Mouse (Mus musculus) stomach, postnatal 0 days (tissue): ENCODE measurements around the gene Ankrd6. TPM values are rescaled to one million over a fixed set of nuclear protein-coding genes. Genes with fewer than 3 reads are reported as not detected.

Source experiments
- ATAC-seq: fragments of 200-750 bp; cut with Nextera tagmentation; 2 replicates; pipeline ENCODE4 v1.8.0; 2017; ENCODE audit not compliant: low FRiP score, low TSS enrichment
- DNase-seq: peaks from one replicate; pipeline ENCODE4 v3.0.0-alpha.2; 2016; ENCODE audit warnings: low spot score
- H3K27ac ChIP-seq: fragments of 300-500 bp; sonication (generic); replicated peaks from 2 replicates; pipeline ENCODE4 v1.5.1; 2014; ENCODE audit warnings: mild to moderate bottlenecking, control low read depth
- H3K27me3 ChIP-seq: fragments of 300-500 bp; sonication (generic); 2 replicates; pipeline ENCODE4 v1.6.1; 2014; ENCODE audit warnings: low read length; ENCODE audit not compliant: control insufficient read depth, insufficient read depth
- H3K36me3 ChIP-seq: fragments of 300-500 bp; sonication (generic); 2 replicates; pipeline ENCODE4 v1.6.1; 2014; ENCODE audit warnings: low read length, mixed read lengths; ENCODE audit not compliant: control insufficient read depth, insufficient read depth
- H3K4me1 ChIP-seq: fragments of 300-500 bp; sonication (generic); replicated peaks from 2 replicates; pipeline ENCODE4 v1.6.1; 2014; ENCODE audit warnings: antibody characterized with exemption; ENCODE audit not compliant: control insufficient read depth, insufficient read depth
- H3K4me2 ChIP-seq: fragments of 300-500 bp; sonication (generic); replicated peaks from 2 replicates; pipeline ENCODE4 v1.6.1; 2014; ENCODE audit warnings: low read depth, mild to moderate bottlenecking, control low read depth, moderate library complexity
- H3K4me3 ChIP-seq: fragments of 300-500 bp; sonication (generic); 2 replicates; pipeline ENCODE4 v1.5.1; 2014; ENCODE audit warnings: low read depth, low read length, control low read depth
- H3K9ac ChIP-seq: fragments of 300-500 bp; sonication (generic); 2 replicates; pipeline ENCODE4 v1.6.1; 2014; ENCODE audit warnings: mild to moderate bottlenecking, low read length, control low read depth, mixed read lengths
- H3K9me3 ChIP-seq: fragments of 300-500 bp; sonication (generic); 2 replicates; pipeline ENCODE4 v1.6.1; 2016; ENCODE audit warnings: low read length; ENCODE audit not compliant: control insufficient read depth
- CTCF ChIP-seq: IDR thresholded peaks from 2 replicates; pipeline ENCODE4 v1.5.1; 2016; ENCODE audit warnings: antibody characterized with exemption, low read depth, mild to moderate bottlenecking, moderate library complexity
- EP300 ChIP-seq: optimal IDR thresholded peaks from 2 replicates; pipeline ENCODE3; 2016; ENCODE audit warnings: antibody characterized with exemption
- WGBS: fragments of 180-500 bp; shearing (Covaris S2); extraction: QIAGEN DNeasy Blood & Tissue Kit; methylation state at CpG from one replicate; pipeline ENCODE4 v1.1.7; 2014; 5-methylcytosine and 5-hydroxymethylcytosine counted together
- polyA plus RNA-seq: library from polyadenylated mRNA; unstranded; fragments of >200 nt; fragmentation: Nextera tagmentation; extraction: Ambion mirVana; gene quantifications from 2 replicates; pipeline ENCODE4 v1.2.1, GENCODE M21; 2015

Gene Ankrd6
- polyA plus RNA-seq, 1 experiment from 2014 or later: 2.2 TPM

DNA sequence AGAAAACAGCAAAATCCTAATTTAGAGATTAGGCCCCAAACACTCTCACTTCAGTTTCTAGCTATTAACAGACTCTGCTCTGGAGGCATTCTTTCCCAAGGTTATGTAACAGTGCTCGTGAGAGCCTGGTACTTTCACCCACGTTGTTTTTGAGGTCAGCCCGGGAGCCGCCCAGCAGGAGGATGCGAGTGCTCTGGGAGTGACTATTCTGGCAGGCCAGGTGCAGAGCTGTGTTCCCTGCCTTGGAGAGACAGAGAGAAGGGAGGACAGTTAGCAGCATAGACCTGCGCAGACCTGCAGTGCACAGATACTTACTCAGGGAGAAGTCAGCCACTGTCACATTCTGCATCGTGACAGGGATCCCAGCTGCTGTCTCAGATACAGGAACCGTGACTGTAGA, 126.4 kb downstream of the Ankrd6 start:
- Histone ChIP-seq H3K36me3 (no peaks in the 10 kb centered on the region), H3K4me3 (no peak overlapping the region), H3K27ac (no peak overlapping the region), H3K9me3 (no peaks in the 10 kb centered on the region), H3K27me3 (no peaks in the 10 kb centered on the region), H3K4me2 (no peak overlapping the region), H3K4me1 (no peaks in the 10 kb centered on the region), H3K9ac (no peak overlapping the region)
- no peak for TF ChIP-seq EP300
- no peak for TF ChIP-seq CTCF
- DNase-seq (no peak), ATAC-seq (no peak)
- 64% methylated on average over 8 of the region's 8 CpGs for WGBS

DNA sequence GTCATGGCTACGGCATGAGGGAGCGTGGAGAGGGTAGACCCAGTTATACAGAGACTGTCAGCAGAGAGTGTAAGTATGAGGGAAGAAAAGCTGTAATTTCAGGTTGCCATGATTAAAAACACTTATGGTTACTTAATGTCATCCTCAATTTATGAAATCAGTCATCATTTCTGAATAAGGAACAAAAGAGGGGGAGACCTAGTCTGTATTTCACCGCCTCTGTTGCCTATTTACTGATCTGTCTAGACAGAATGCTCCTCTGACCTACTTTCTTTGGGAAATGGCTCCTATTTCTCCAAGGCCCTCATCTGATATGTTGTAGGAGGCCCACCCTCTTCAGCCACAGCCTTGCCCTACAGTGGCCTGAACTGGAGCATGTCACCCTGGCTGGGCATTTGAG, 130.0 kb downstream of the Ankrd6 start:
- Histone ChIP-seq H3K9ac (no peak overlapping the region), H3K4me1 (no peaks in the 10 kb centered on the region), H3K27me3 (no peaks in the 10 kb centered on the region), H3K36me3 (no peaks in the 10 kb centered on the region), H3K27ac (no peak overlapping the region), H3K9me3 (no peaks in the 10 kb centered on the region), H3K4me2 (no peak overlapping the region), H3K4me3 (no peak overlapping the region)
- ATAC-seq (no peak), DNase-seq (no peak)
- TF ChIP-seq EP300: no peak
- no peak for TF ChIP-seq CTCF
- WGBS: 91% methylated on average over 3 of the region's 3 CpGs

DNA sequence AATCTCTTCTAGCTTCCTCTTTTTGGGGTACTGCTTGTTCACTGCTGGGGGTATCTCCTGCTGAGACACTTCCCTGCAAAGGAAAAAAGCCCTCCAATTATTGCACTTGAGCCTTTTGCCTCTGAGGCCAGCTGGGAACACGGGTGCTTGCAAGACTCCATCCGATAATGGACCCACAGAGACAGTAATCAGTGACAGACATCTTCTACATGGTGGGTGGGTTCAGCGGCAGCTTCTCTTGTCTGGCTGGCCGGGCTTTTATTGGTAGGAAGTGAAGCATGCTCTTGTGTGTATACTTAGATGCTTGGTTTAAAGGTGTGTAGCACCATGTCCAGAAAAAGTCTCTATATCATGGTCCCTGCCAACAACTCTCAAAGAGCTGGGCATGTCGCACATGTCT, 133.2 kb downstream of the Ankrd6 start:
- no peak for DNase-seq
- no peak for TF ChIP-seq EP300
- TF ChIP-seq CTCF: no peak
- Histone ChIP-seq H3K4me1 (no peaks in the 10 kb centered on the region), H3K27me3 (no peaks in the 10 kb centered on the region), H3K27ac (no peak overlapping the region), H3K9ac (no peak overlapping the region), H3K4me2 (no peak overlapping the region), H3K36me3 (no peaks in the 10 kb centered on the region), H3K9me3 (no peaks in the 10 kb centered on the region), H3K4me3 (no peak overlapping the region)
- WGBS: 71% methylated on average over 5 of the region's 5 CpGs
- ATAC-seq: no peak

DNA sequence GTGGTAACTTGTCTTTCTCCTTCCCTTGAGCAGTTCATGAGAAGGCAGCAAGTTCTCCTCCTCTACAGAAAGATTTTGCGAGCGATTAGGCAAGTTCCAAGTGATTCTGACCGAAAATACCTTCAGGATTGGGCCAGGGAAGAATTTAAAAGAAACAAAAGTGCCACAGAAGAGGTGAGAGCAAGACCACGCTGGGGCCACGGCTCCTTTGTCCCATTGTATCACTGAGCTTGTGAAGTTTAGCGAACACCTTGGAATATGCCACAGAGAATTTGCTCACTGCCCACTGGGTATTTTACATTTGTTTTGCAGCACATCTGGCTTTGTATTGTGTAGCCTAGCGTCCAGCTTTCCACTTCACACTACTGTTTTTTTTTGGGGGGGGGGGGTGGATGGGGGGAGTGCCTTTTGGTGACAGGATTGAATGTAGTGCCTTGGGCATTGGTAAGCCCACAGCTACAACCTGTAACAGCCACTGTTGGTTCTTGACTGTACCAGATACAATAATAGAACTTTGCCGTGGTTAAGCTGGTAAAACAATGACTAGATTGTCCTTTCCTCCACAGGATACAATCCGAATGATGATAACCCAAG, 150.0 kb downstream of the Ankrd6 start:
- Histone ChIP-seq H3K9ac (peak overlapping the region; percentile 93), H3K36me3 (no peaks in the 10 kb centered on the region), H3K4me1 (no peaks in the 10 kb centered on the region; the same call in 1 of the 2 replicates), H3K27me3 (no peaks in the 10 kb centered on the region), H3K4me2 (peak overlapping the region; percentile 66), H3K4me3 (peak overlapping the region; percentile 81), H3K9me3 (no peaks in the 10 kb centered on the region), H3K27ac (peak overlapping the region; percentile 98)
- WGBS: 9% methylated on average over 9 of the region's 9 CpGs
- TF ChIP-seq CTCF (no peak), EP300 (no peak)
- ATAC-seq (peak; percentile 21; the same call in 1 of the 2 replicates), DNase-seq (no peak)

DNA sequence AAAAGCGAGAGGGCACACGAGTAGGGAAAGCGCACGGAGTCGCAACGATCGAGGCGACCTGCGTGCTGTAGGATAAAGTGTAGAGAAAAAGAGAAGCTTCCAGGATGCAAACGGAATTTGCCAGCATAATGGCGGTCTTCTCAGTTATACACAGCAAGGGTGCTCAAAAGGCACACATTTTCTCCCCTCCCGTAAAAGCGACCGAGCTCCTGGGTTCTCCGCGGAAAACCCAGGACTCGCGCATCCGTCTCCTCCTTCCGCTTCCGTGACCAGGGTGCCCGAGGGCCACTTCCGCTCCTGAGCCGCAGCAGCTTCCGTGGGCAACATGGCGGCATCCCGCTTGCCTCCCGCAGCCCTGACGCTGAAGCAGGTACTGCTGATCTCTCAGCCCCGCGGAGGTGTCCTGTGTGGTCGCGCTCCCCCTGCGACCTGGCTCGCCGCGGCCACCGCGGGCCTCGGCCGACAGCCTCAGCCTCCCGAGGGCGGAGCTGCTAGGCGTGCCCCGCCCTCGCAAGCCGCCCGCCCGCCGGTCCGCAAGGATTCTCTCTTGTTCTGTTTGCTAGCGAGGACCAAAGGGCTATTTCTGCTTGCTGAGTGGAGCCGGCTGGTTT, 150.6 kb downstream of the Ankrd6 start, which contains the start of gene Lyrm2:
TSS of gene Lyrm2 (plus strand) at position 288 of the 611 bp plus-strand sequence.
- Histone ChIP-seq H3K9me3 (no peaks in the 10 kb centered on the region), H3K27ac (peak within 1 kb of the TSS; percentile 98), H3K4me1 (no peaks in the 10 kb centered on the region; the same call in 1 of the 2 replicates), H3K4me3 (peak within 1 kb of the TSS; percentile 81), H3K27me3 (no peaks in the 10 kb centered on the region), H3K36me3 (no peaks in the 10 kb centered on the region), H3K4me2 (peak within 1 kb of the TSS; percentile 66), H3K9ac (peak within 1 kb of the TSS; percentile 93)
- ATAC-seq (peak; percentile 92), DNase-seq (peak; percentile 86)
- under 1% methylated on average over 52 of the region's 53 CpGs for WGBS
- TF ChIP-seq CTCF (no peak), EP300 (no peak)

DNA sequence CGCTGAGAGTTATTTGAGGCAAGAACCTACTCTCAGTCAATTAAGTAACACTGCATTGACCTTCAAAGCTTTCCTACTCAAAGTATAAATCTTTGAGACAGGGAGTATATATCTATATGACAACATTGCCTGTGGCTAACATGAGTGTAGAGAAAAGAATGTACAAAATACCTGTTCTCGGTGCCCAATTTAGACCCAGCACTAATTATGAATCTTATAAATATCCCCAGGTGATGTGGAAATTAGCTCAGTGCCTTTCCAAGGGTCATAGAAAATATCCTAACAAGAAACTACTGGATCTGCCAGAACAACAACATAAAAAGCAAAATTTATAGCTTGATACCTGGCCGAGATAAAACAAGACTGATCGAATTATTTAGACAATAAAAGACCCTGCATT, 151.7 kb downstream of the Ankrd6 start:
- 94% methylated on average over 4 of the region's 4 CpGs for WGBS
- no peak overlapping the region for H3K4me3 ChIP-seq

More for the DNA sequence above, 151.7 kb downstream of the Ankrd6 start:
- no peaks in the 10 kb centered on the region for H3K36me3 ChIP-seq
- no peaks in the 10 kb centered on the region for H3K27me3 ChIP-seq
- H3K4me2 ChIP-seq: no peak overlapping the region
- TF ChIP-seq CTCF: no peak
- no peak for TF ChIP-seq EP300
- DNase-seq (no peak), ATAC-seq (no peak)
- no peak overlapping the region for H3K9ac ChIP-seq
- H3K4me1 ChIP-seq: no peaks in the 10 kb centered on the region; the same call in 1 of the 2 replicates
- H3K27ac ChIP-seq: no peak overlapping the region
- no peaks in the 10 kb centered on the region for H3K9me3 ChIP-seq
